Mouse (Mus musculus) cerebellum, adult 8-10 months (tissue): ENCODE data around the gene Tnfrsf1b.
"Not testable (repeated sequence)": the region's sequence is repeated elsewhere in the genome, so short reads cannot be mapped to it uniquely, and the experiment has no call there.

Experiments used
- DNase-seq: peaks from one replicate; pipeline ENCODE4 v3.0.0; 2022

Tnfrsf1b gene

DNA sequence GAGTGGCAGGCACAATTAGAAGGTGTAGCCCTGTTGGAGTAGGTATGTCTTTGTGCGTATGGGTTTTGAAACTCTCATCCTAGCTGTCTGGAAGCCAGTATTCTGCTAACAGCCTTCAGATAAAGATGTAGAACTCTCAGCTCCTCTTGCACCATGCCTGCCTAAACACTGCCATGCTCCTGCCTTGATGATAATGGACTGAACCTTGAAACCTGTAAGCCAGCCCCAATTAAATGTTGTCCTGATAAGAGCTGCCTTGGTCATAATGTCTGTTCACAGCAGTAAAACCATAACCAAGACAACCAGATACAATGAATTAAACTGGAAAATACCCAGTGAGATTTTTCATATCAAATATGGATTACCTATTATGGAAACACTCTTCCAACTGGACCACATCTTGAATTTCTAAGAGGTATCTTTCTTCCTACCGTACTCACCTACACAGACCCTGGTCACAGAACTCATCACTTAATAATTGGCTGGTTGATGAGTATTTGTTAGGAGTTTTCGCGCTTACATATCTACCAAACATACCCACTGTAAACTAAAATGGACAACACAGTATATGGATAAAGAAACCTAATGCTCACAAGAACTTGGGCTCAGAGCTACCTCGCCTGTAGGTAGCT is 67.6 kb downstream of the Tnfrsf1b start:
- no peak for DNase-seq

DNA sequence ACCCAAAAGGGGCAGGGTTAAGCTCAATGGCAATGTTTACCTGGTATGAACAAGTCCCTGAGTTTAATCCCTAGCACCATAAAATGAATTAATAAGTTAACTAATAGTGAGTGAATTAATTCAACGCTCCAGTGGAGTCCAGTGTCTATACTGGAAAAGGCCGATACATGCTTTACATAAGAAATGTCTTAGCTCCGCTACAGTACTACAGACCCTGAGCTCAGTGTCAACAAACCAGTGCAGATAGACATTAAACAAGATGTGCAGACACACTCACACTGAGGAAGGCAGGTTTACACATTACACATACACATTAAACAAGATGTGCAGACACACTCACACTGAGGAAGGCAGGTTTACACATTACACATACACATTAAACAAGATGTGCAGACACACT is 81.1 kb downstream of the Tnfrsf1b start:
- not testable (repeated sequence) for DNase-seq

GRCm38 (mm10) chr4:145164111-145164510 is 82.6 kb downstream of the Tnfrsf1b start:
- DNase-seq: no peak
